Mouse (Mus musculus) WW6 (cell line): ENCODE data around the gene Phospho1.
"Not testable (repeated sequence)": the region's sequence is repeated elsewhere in the genome, so short reads cannot be mapped to it uniquely, and the experiment has no call there.

Experiments used
- DNase-seq: peaks from one replicate; pipeline ENCODE4 v3.0.0-alpha.2; 2013; ENCODE audit warnings: low read depth, low spot score

Gene Phospho1

DNA sequence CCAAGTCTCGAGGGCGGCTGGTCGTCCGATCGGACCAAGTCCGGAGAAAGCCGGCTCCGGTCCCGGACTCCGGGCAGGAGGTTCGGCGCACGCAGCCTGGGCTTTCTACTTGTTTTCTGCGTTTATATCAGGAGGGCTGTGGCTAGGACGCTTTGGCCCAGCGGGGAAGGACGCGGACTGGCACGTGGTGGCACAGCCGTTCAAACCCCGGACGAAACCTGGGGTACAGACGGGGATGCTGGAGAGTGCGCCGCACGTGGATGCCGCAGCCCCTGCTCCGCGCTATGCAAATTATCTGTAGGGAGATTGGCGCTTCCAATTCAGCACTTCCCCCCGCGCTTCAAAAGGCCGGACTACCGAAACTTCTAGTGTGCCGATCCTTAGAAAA is 35.2 kb downstream of the Phospho1 start:
- DNase-seq = peak; percentile 52

- DNase-seq = no peak
These were observed 35.8 kb downstream of the Phospho1 start for GRCm38 (mm10) chr11:95860071-95860490.

GRCm38 (mm10) chr11:95861397-95861796 is 37.1 kb downstream of the Phospho1 start:
- DNase-seq = no peak

- DNase-seq = no peak
These were observed 45.1 kb downstream of the Phospho1 start for GRCm38 (mm10) chr11:95869442-95869841.

- DNase-seq = no peak
These were observed 45.7 kb downstream of the Phospho1 start for GRCm38 (mm10) chr11:95869918-95870470.

DNA sequence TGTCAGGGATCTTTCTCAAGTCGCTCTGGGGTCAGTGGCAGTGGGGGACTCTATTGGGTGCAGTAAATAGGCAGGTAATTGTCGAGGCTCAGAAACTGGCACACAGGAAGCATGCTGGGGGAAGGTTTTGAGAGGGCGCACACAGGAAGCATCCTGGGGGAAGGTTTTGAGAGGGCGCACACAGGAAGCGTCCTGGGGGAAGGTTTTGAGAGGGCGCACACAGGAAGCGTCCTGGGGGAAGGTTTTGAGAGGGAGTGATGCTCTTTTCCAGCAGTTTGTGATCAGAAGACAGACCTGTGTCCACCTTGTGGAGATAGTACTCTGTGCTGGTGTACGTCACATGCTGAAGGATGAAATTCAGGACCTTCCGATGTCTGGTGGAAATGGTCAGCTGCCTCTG is 51.5 kb downstream of the Phospho1 start:
- peak; percentile 74 for DNase-seq

GRCm38 (mm10) chr11:95876296-95876695 is 52.0 kb downstream of the Phospho1 start:
- peak; percentile 74 for DNase-seq

DNA sequence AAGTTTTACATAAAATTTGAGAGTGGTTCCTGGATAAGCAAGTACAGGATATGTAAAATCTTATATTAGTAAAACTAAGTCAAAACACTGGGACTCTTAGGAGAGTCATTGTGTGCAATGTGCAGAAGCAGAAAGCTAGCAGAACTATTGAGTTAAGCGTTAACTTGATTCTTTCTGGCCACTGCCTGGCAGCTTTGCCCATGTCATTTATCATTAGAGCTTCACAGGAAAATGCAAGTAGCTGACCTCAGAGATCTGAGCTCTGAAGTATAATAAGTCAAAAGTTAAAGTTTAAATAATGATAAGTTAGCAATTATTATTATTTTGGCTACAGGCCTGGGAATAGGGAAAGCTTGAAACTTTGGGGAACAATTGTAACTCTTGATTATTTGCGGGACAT is 55.6 kb downstream of the Phospho1 start:
- not testable (repeated sequence) for DNase-seq
